Mouse (Mus musculus) kidney, embryonic 14.5 days (tissue): ENCODE results near the gene Slamf1. TPM values are rescaled to one million over a fixed set of nuclear protein-coding genes. Genes with fewer than 3 reads are reported as not detected.

Experiments
- ATAC-seq: fragments of 200-750 bp; cut with Nextera tagmentation; 2 replicates; pipeline ENCODE4 v1.8.0; 2017; ENCODE audit warnings: moderate number of reproducible peaks, mild to moderate bottlenecking, moderate TSS enrichment, moderate library complexity; ENCODE audit not compliant: low FRiP score, low TSS enrichment
- H3K27ac ChIP-seq: fragments of 300-500 bp; sonication (generic); 2 replicates; pipeline ENCODE4 v1.5.1; 2014; ENCODE audit warnings: low read depth, mild to moderate bottlenecking, low read length, moderate library complexity, mixed read lengths
- H3K27me3 ChIP-seq: fragments of 300-500 bp; sonication (generic); 2 replicates; pipeline ENCODE4 v1.6.1; 2014; ENCODE audit warnings: mild to moderate bottlenecking, low read length; ENCODE audit not compliant: control insufficient read depth, insufficient read depth
- H3K36me3 ChIP-seq: fragments of 300-500 bp; sonication (generic); 2 replicates; pipeline ENCODE4 v1.6.1; 2014; ENCODE audit warnings: low read length, mixed read lengths; ENCODE audit not compliant: control insufficient read depth, insufficient read depth
- H3K4me1 ChIP-seq: fragments of 300-500 bp; sonication (generic); 2 replicates; pipeline ENCODE4 v1.6.1; 2014; ENCODE audit warnings: low read length, mixed read lengths; ENCODE audit not compliant: control insufficient read depth, insufficient read depth
- H3K4me2 ChIP-seq: fragments of 300-500 bp; sonication (generic); replicated peaks from 2 replicates; pipeline ENCODE4 v1.6.1; 2014; ENCODE audit warnings: low read depth, mild to moderate bottlenecking, low read length
- H3K4me3 ChIP-seq: fragments of 300-500 bp; sonication (generic); 2 replicates; pipeline ENCODE4 v1.5.1; 2014; ENCODE audit warnings: mild to moderate bottlenecking, low read length
- H3K9ac ChIP-seq: fragments of 300-500 bp; sonication (generic); 2 replicates; pipeline ENCODE4 v1.6.1; 2014; ENCODE audit warnings: low read depth, mild to moderate bottlenecking, low read length, moderate library complexity
- H3K9me3 ChIP-seq: fragments of 300-500 bp; sonication (generic); 2 replicates; pipeline ENCODE4 v1.6.1; 2016; ENCODE audit warnings: low read length; ENCODE audit not compliant: control insufficient read depth
- WGBS: fragments of 180-500 bp; shearing (Covaris S2); extraction: QIAGEN DNeasy Blood & Tissue Kit; methylation state at CpG from one replicate; pipeline ENCODE4 v1.1.7; 2014; 5-methylcytosine and 5-hydroxymethylcytosine counted together
- polyA plus RNA-seq: library from polyadenylated mRNA; unstranded; fragments of >200 nt; fragmentation: Nextera tagmentation; extraction: Ambion mirVana; gene quantifications from 2 replicates; pipeline ENCODE4 v1.2.1, GENCODE M21; 2014

The Slamf1 gene
- polyA plus RNA-seq, 1 experiment from 2014 or later, result 0.41 TPM

DNA sequence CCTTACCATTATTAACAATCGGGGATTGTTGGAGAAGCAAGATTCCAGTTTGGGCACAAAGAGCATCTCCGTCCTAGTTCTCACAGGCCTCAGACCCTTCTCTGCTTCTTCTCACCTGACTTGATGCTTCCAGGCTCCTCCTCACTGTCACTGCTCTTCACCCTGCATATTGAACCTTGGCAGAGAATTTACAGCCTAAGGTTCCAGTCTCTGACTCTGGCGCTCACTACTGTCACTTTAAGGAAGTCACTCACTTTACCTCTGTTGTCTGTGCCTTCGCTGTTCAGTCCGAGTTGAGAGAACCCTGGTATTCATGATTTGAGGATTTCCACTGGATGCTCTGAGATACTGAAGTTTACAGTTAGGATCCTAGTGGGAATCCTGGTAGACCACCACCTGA is 7.3 kb downstream of the Slamf1 start:
- no peak for ATAC-seq
- no peak overlapping the region for H3K4me2 ChIP-seq
- WGBS, result 71% methylated on average over 5 of the region's 5 CpGs
- H3K4me1 ChIP-seq, result no peaks in the 10 kb centered on the region
- H3K4me3 ChIP-seq, result no peak overlapping the region
- no peaks in the 10 kb centered on the region for H3K9me3 ChIP-seq
- no peak overlapping the region for H3K27ac ChIP-seq
- H3K27me3 ChIP-seq, result no peaks in the 10 kb centered on the region
- no peak overlapping the region for H3K9ac ChIP-seq
- H3K36me3 ChIP-seq, result no peaks in the 10 kb centered on the region

DNA sequence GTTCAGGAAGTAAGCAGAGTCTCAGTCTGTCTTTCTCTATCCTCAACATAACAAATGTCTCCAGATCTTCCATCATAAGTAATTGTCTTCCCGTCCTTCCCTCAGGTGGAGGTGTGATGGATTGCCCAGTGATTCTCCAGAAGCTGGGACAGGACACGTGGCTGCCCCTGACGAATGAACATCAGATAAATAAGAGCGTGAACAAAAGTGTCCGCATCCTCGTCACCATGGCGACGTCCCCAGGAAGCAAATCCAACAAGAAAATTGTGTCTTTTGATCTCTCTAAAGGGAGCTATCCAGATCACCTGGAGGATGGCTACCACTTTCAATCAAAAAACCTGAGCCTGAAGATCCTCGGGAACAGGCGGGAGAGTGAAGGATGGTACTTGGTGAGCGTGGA is 7.8 kb downstream of the Slamf1 start:
- ATAC-seq, result no peak
- no peak overlapping the region for H3K4me2 ChIP-seq
- 72% methylated on average over 11 of the region's 11 CpGs for WGBS

DNA sequence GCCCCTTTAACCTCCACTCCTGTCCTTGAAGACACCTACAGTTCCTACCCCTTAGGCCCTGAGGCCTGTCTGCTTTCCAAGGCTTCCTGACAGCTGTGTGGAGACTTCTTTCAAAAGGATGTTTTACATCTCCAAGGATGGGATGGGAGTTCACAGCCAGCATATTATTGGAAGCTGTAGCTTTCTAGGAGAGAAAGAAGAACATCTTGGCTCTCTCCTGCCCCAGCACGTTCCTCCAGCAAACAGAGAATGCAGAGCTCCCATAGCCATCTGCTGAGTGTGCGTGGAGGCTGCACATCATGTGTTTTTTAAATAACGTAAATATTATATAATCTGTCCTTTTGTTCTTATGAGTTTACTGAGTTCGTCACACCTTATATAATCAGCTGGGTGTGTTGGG is 8.9 kb downstream of the Slamf1 start:
- 88% methylated on average over 4 of the region's 4 CpGs for WGBS
- H3K4me1 ChIP-seq, result no peaks in the 10 kb centered on the region
- no peak overlapping the region for H3K4me2 ChIP-seq
- no peaks in the 10 kb centered on the region for H3K27me3 ChIP-seq
- no peak overlapping the region for H3K9ac ChIP-seq
- no peaks in the 10 kb centered on the region for H3K36me3 ChIP-seq
- no peak for ATAC-seq
- no peaks in the 10 kb centered on the region for H3K9me3 ChIP-seq
- no peak overlapping the region for H3K4me3 ChIP-seq
- no peak overlapping the region for H3K27ac ChIP-seq

More for the DNA sequence above, 7.8 kb downstream of the Slamf1 start:
- no peaks in the 10 kb centered on the region for H3K9me3 ChIP-seq
- no peaks in the 10 kb centered on the region for H3K27me3 ChIP-seq
- no peaks in the 10 kb centered on the region for H3K36me3 ChIP-seq
- no peak overlapping the region for H3K4me3 ChIP-seq
- H3K27ac ChIP-seq, result no peak overlapping the region
- no peak overlapping the region for H3K9ac ChIP-seq
- no peaks in the 10 kb centered on the region for H3K4me1 ChIP-seq

DNA sequence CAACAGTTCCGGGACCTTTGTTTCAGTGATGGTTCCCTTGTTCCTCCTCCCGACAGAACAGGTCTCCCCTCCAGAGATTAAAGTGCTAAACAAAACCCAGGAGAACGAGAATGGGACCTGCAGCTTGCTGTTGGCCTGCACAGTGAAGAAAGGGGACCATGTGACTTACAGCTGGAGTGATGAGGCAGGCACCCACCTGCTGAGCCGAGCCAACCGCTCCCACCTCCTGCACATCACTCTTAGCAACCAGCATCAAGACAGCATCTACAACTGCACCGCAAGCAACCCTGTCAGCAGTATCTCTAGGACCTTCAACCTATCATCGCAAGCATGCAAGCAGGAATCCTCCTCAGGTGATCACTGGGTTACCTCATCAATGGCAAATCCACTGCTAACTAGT is 10.1 kb downstream of the Slamf1 start:
- Histone ChIP-seq H3K27ac (no peak overlapping the region), H3K4me1 (no peaks in the 10 kb centered on the region), H3K4me2 (no peak overlapping the region), H3K9me3 (no peaks in the 10 kb centered on the region), H3K9ac (no peak overlapping the region), H3K36me3 (no peaks in the 10 kb centered on the region), H3K4me3 (no peak overlapping the region), H3K27me3 (no peaks in the 10 kb centered on the region)
- 78% methylated on average over 7 of the region's 7 CpGs for WGBS
- no peak for ATAC-seq

DNA sequence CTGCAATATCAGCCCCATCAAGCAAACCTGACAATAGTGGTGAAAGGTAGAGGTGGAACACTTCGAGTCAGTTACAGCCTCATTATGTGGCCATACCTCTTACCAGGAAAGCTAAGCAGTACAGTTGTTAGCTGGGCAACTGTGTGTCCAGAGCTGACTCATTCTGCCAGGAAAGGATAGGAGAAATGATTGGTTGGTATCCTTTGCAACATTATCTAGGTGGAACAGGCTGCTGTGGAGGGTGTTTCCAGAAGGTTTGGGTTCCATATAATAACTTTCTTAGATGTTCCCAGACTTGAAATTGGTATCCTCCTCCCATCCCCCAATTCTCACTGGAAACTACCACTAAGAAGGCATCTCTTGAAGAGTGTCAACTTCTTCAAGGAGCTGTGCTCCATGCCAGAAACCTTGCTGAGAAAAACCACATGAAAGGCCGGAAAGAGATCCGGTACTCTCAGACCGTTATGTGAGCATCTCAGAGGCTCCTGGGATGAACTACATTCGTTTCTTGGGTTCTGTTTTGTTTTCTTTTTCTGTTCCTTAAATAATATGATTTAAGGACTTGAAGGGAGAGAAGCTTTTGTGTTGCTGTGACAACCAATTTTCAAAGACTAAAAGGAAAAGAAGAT is 15.5 kb downstream of the Slamf1 start:
- no peaks in the 10 kb centered on the region for H3K4me1 ChIP-seq
- 75% methylated on average over 5 of the region's 5 CpGs for WGBS
- H3K27ac ChIP-seq, result no peak overlapping the region

DNA sequence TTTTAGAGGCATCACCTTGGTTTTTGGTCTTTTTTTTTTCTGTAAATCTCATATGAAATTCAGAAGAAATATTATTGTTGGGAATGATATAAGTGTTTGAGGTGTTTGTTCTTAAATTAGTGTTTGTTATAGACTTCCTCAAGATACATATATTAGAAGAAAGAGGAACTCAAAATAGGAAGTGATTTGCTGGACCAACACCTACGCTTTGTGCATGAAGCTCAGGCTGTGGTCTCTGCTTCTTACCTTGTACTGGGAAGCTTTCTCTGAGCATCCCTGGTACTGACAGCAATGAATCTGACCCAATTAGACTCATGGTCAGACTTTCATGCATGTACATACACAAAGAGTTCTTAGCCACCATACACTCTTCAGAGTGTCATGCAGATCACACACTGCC is 18.9 kb downstream of the Slamf1 start:
- Histone ChIP-seq H3K9ac (no peak overlapping the region), H3K9me3 (no peaks in the 10 kb centered on the region), H3K27ac (no peak overlapping the region), H3K4me3 (no peak overlapping the region), H3K27me3 (no peaks in the 10 kb centered on the region), H3K36me3 (no peaks in the 10 kb centered on the region), H3K4me1 (no peaks in the 10 kb centered on the region), H3K4me2 (no peak overlapping the region)
- no peak for ATAC-seq
- 91% methylated on average over 1 of the region's 1 CpGs for WGBS

More for the DNA sequence above, 15.5 kb downstream of the Slamf1 start:
- H3K4me2 ChIP-seq, result no peak overlapping the region
- no peak overlapping the region for H3K4me3 ChIP-seq
- H3K9me3 ChIP-seq, result no peaks in the 10 kb centered on the region
- no peaks in the 10 kb centered on the region for H3K36me3 ChIP-seq
- no peak for ATAC-seq
- H3K27me3 ChIP-seq, result no peaks in the 10 kb centered on the region
- H3K9ac ChIP-seq, result no peak overlapping the region

DNA sequence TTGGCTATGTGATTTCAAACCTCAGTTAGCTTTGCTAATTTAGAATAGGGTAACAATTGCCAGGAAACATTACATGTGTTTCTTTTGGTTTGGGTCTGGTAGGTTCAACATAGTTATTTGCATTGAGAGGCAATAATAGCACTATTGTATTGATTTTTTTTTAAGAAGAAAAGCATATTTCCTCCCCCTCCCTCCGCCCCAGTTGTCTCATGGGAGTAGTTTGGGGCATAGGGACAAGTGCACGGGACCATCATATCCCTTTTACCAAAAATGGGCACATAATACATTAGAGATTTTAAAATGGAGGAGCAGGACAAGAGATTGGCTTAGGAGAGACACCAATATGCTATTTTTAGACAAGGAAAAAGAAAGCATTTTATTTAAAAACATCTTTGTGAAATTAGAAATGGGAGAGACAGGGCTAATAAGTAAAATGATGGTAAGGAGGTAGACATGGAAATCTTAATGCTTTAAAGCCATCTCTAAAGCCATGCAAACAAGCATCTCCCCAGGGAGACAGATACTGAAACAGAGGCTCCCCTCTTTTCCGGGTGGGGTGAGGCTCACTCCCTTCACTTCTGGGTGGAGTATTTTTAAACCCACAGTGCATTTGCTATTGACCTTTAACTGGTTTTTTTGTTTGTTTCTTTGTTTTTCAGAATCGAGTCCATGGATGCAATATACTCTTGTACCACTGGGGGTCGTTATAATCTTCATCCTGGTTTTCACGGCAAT is 20.5 kb downstream of the Slamf1 start:
- H3K9me3 ChIP-seq, result 0 out of 2 replicates have a peak, but pooled peaks cover 2% of the 10 kb centered on the region
- H3K27ac ChIP-seq, result no peak overlapping the region
- 75% methylated on average over 6 of the region's 6 CpGs for WGBS
- no peaks in the 10 kb centered on the region for H3K4me1 ChIP-seq
- no peaks in the 10 kb centered on the region for H3K27me3 ChIP-seq
- no peak overlapping the region for H3K4me3 ChIP-seq
- no peak overlapping the region for H3K4me2 ChIP-seq
- H3K9ac ChIP-seq, result no peak overlapping the region
- H3K36me3 ChIP-seq, result no peaks in the 10 kb centered on the region
- ATAC-seq, result no peak

DNA sequence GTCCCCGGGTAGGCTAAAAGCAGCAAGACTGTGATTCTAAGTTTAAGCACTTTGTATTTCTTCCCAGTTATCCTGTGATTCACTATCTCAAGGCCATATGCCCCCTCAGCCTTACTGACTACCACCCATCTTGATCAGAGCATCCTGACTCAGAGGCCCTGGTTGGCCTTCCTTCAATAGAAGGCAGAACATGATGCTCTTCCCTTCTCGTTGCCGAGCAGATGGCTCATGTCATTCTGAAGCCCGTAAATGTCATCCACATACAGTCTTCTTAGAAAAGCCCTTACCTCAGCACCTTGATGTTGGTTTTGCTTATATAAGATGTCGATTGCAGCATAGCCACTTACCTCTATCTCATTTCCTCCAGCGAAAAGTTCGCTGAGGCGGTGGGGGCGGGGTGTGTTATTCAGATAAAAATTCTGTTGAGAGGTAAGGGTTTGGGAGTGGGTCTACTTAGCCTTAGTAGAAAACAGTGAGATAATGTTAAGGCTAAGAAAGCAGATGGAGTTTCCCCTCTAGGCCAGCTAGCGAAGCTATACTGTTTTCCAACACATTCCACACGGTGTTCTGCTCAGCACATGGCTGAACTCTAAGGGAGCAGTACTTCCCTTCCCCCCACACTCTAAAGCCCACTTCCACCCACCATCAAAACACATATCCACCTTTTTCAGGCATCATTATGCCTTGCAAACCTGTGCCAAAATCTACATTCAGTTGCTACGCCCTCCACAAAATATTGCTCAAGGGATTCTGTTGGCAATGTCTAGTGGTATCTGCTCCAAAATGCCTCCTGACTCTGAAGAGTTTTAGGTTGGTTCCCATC is 21.7 kb downstream of the Slamf1 start:
- H3K9me3 ChIP-seq, result 0 out of 2 replicates have a peak, but pooled peaks cover 2% of the 10 kb centered on the region
- H3K27ac ChIP-seq, result no peak overlapping the region
- H3K36me3 ChIP-seq, result no peaks in the 10 kb centered on the region
- no peak overlapping the region for H3K4me2 ChIP-seq
- 71% methylated on average over 12 of the region's 12 CpGs for WGBS
- H3K4me1 ChIP-seq, result no peaks in the 10 kb centered on the region
- no peaks in the 10 kb centered on the region for H3K27me3 ChIP-seq
- no peak overlapping the region for H3K9ac ChIP-seq
- no peak for ATAC-seq
- H3K4me3 ChIP-seq, result no peak overlapping the region

DNA sequence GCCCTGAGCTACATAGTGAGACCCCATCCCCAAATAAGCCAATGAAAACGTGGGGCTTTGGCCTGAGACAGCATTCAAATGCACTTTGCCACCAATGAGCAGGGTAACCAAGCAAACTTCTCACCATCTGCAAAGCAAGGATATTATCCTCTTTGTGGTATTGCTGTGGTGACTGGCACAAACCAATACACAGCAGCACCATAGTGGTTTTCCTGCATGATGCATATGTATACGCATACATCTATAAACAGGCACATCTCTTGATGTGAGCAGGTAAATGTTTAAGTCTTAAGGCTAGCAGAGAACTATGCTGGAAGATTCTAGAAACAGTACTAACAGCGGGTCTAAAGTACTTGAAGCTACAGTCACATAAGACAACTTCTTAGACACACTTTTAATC is 22.5 kb downstream of the Slamf1 start:
- H3K9me3 ChIP-seq, result 0 out of 2 replicates have a peak, but pooled peaks cover 2% of the 10 kb centered on the region
- no peak overlapping the region for H3K9ac ChIP-seq
- H3K36me3 ChIP-seq, result no peaks in the 10 kb centered on the region
- H3K27ac ChIP-seq, result no peak overlapping the region
- H3K4me1 ChIP-seq, result no peaks in the 10 kb centered on the region
- ATAC-seq, result no peak
- no peaks in the 10 kb centered on the region for H3K27me3 ChIP-seq
- no peak overlapping the region for H3K4me3 ChIP-seq
- 85% methylated on average over 3 of the region's 3 CpGs for WGBS
- H3K4me2 ChIP-seq, result no peak overlapping the region
